Mouse (Mus musculus) stomach, postnatal 0 days (tissue): ENCODE results near the gene Zfp280d.

Source experiments
- CTCF ChIP-seq: IDR thresholded peaks from 2 replicates; pipeline ENCODE4 v1.5.1; 2016; ENCODE audit warnings: antibody characterized with exemption, low read depth, mild to moderate bottlenecking, moderate library complexity
- EP300 ChIP-seq: optimal IDR thresholded peaks from 2 replicates; pipeline ENCODE3; 2016; ENCODE audit warnings: antibody characterized with exemption

GRCm38 (mm10) chr9:72309765-72310164 lies 35.1 kb downstream of the Zfp280d start:
- TF ChIP-seq CTCF = no peak
- TF ChIP-seq EP300 = no peak
